Mouse (Mus musculus): ENCODE results near the gene Grb7.

The Grb7 gene

DNA sequence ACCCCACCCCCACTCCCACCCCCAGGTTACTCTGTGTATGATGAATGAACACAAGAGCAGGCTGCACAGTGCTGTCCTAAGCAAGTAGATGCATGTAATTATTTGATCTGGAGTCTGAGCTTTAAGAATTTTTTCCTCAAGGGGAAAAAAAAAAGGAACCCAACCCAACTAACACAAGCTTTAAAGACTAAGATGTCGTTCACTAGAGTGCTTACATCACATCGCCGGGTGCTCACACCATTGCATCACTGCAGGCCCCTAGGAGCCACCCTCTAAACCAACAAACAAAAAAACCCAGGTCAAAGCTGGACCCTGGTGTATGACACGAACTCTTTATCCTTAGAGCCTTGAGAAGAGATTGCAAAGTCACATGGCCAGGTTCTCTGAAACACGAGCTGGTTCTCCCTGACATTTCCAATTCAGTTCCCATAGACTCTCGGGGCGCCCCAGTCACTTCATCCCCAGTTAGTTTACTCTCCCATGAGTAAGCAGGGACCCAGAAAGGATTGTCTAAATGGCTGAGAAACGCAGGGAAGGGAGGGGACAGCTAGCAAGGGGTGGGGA is 27.8 kb downstream of the Grb7 start:
- no peak for DNase-seq

DNA sequence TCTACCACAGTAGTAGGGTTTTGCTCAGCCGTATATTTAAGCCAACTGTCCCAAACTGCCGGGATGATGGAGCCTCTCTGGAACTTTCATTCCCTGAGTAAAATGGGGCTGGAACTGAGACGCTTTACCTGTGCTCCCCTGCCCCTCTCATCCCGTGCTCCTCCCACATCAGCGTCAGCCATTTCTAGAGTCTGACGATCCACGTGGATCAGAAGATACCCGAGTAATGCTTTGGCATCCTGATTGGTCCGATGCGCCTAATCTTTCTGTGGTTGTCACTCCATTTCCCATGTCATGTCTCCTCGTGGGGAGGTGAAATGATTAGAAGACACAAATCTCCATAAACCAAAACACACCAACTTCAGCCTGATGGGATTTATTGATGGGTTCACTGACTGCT is 28.8 kb downstream of the Grb7 start:
- no peak for DNase-seq

- DNase-seq = no peak
Measured at GRCm38 (mm10) chr11:98475630-98476433, 29.6 kb downstream of the Grb7 start.

GRCm38 (mm10) chr11:98476434-98476807 is 30.2 kb downstream of the Grb7 start:
- no peak for DNase-seq

- DNase-seq = no peak
Measured at GRCm38 (mm10) chr11:98477011-98477701, 31.0 kb downstream of the Grb7 start.

DNA sequence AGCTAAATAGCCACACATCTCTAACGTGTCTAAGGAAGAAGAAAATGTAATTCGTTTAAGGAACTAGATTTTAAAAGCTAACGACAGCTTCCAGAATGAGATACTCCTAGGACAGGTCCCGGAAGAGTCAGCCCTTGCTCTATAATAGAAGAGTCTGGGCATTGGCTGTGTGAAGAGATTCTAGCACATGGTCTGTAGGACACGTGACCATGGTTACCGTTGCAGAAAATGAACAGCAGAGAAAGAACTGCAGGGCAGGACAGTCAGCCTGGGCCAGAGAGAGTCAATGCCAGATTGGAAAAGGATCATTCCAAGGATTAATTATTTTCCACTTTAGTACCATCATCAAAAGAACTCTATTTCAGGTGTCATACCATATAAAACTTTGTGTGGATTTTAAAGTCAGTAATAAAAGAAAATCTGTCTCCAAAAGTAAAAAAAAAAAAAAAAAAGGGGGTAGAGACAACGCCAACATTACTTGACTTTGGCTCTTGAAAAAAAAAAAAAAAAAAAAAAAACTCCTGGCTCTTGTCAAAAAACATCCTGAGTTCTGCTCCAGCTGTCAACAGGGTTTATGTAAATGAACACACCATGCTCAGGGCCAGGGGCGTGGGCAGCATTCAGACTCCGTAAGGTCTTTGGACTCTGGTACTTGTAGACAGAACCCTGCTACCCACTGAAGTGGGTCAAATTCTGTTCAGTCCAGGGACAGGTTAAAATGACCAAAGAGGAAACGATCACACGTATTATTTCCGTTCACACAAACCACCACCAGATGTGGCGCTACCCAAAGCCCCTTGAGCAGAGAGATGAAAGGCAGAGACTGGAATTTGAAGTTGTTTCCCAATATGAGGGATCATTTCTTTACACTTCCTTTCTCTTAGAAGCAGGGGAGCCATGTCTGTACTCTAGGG is 33.1 kb downstream of the Grb7 start:
- DNase-seq = no peak

DNA sequence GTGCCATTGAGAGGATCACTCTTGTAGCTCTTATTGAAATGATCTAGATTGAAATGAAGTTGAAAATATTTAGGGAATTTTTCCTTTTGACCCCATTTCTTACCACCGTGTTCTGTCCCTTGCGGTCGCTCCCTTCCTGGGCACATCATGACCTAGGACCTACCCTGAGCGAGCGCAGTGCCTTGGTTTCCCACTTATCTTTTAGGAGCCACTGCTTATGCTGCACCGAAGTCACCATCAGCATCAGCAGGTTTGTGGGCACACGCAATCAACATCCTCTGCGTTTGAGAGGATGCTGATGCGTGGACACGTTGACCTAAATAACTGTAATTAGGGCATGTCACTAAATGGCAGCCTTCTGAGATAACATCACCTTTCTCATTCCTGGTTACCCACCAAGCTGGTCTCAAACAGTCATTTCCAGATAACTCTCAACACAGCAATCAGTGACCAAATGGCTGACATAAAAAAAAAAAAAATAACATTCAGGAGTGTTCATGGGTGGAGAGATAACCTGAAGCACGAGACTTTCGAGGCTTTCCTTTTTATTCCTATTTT is 33.8 kb downstream of the Grb7 start:
- DNase-seq = no peak

DNA sequence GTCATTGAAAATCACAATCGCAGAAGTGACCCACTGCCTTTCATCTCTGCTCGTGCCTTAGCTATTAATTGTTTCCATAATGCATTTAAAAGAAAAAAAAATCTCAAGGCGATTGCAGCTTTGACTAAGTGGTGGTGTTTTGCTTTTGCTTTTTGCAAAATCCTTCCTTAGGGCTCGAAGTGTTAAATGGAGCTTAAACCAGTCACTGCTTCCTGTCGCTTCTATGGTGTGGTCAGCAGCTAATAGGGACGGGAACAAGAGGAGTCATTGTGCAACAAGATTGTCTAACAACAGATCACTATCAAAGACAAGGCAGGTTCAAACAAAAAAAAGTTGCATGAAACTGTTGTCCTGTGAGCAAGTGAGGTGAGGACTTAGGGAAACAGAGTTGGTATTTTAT is 35.0 kb downstream of the Grb7 start:
- DNase-seq = no peak

- DNase-seq = no peak
Measured at GRCm38 (mm10) chr11:98482067-98482466, 35.9 kb downstream of the Grb7 start.

- DNase-seq = no peak
Measured at GRCm38 (mm10) chr11:98485749-98486148, 39.6 kb downstream of the Grb7 start.

DNA sequence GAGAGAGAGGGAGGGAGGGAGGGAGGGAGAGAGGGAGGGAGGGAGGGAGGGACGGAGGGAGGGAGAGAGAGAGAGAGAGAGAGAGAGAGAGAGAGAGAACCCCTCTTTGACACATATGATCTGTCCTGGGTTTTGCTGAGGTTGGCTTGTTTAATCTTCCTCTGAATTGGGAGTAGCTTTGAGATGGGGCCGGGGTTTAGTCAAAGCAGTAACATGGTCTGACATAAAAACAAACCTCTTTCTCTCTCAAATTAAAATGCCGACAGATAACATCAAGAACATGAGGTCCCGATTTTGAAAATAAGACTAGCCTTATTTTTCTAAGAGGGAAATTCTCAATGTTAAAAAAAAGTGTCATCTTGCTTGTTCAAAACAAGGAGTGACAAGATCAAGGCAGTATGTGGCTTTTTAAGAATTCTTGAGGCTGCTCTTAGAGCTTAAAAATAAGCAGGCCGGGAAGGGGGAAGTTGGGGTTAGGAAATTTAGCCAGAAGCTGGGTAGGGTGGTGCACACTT is 41.4 kb downstream of the Grb7 start:
- DNase-seq = no peak

- DNase-seq = no peak
Measured at GRCm38 (mm10) chr11:98488540-98489234, 42.5 kb downstream of the Grb7 start.

- DNase-seq = no peak
Measured at GRCm38 (mm10) chr11:98491571-98491970, 45.4 kb downstream of the Grb7 start.

GRCm38 (mm10) chr11:98492959-98493358 is 46.8 kb downstream of the Grb7 start:
- no peak for DNase-seq

- no peak for DNase-seq
Measured at GRCm38 (mm10) chr11:98493394-98493793, 47.2 kb downstream of the Grb7 start.

DNA sequence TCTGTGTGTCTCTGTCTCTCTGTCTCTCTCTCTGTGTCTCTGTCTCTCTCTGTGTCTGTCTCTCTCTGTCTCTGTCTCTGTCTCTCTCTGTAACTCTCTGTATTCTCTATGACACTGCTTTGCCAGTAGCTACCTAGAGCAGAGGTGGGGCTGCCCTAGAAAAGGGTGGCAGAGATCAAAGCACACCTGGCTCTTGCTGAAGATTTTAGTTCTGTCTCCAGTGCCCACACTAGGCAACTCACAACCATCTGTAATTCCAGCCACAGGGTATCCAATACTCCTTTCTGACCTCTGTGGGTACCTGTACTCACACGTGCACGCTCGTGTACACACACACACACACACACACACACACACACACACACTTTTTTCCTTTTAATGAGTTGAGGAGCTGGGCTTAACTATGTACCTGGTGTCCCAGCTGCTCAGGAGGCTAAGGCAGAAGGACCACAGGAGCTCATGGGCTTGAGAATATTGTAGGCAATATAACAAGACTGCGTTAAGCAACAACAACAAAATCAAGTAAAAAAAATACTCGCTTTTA is 49.1 kb downstream of the Grb7 start:
- DNase-seq = no peak

DNA sequence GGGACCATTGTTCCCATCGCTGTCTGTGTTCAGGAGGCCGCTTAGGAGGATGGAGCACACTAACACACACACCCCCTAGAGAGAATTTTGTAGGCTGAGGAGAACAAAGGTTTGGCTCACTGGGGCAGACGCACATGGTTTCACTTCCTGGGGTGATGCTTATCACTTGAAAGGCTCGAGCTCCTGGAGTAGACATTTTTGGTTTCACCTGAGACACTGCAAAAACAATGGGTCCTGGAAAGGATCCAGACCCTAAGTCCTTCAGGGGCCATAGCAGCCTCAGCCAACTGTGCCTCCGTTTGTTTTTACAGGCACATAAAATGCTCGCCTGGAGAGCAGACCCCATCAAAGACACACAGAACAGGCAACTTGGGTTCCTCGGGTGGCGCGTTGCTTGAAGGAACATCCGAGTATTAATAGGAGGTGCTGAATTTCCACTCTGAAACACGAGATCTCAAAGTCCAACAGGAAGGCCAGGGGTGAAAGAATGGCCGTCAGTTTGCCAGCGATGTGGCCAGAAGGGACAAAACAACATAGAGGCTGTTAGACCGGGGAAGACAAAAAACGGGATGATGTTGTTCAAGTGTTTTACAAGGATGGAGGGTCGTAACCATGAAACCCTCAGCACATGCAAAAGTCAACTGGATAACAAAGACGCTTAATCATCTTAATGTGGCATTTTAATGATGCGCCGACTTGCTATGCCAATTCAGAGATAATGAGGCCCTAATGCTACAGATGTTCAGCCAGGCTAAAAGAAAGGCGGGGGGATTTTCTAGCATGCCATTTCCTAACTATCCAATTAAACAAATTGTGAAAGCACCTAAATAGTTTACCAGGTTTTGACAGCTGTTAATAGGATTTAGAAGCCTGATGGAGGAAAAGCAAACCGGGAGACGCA is 51.4 kb downstream of the Grb7 start:
- DNase-seq = no peak

GRCm38 (mm10) chr11:98504926-98505325 is 58.7 kb downstream of the Grb7 start:
- no peak for DNase-seq
